Mouse (Mus musculus): ENCODE results near the gene Ednra. TPM values are rescaled to one million over a fixed set of nuclear protein-coding genes. Genes with fewer than 3 reads are reported as not detected.

Gene Ednra
- polyA plus RNA-seq, 1 experiment from 2014 or later = 0.53 TPM

DNA sequence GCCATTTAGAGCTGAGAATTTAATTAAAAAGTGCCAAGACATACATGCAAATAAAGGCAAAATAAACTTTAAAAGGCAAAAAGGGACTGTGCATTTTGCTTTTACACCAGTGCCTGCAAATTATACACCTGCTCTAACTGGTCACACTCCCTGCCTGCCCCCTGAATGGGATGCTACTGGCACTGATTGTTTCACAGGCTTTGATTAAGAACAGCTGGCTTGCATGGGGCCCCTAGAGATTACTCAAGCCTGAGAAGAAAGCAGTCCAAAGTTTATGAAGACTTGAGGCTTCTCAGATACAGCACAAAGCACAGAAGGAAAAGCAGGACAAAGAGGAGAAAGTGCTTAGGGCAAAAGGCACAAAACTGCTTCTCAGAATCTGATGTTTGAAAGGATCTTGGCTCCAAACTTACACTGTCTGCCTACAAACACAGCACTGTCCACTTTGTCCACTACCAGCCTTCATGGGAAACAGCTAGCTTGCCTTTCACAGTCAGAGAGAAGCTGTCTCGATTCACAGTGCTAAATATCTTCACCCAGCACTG, 73.5 kb downstream of the Ednra start:
- DNase-seq (ENCODE audit: low read depth, low spot score) (no peak), ATAC-seq (no peak)
- POLR2A ChIA-PET = no interaction called here
- in situ Hi-C loops (cut with MboI; ENCODE audit: low pct_unique_long_range_greater_than_20kb) = no loop called here
- CTCF ChIA-PET = interaction anchor here (1.2 kb wide), 2 partner anchors 16 to 24 kb away, joined by 3 to 5 read pairs; no protein-coding TSS in a partner anchor
- peaks cover 33% of the 10 kb centered on the region for H3K27me3 ChIP-seq
- no peak for TF ChIP-seq CTCF (IDR thresholded peaks at IDR 0.05)

DNA sequence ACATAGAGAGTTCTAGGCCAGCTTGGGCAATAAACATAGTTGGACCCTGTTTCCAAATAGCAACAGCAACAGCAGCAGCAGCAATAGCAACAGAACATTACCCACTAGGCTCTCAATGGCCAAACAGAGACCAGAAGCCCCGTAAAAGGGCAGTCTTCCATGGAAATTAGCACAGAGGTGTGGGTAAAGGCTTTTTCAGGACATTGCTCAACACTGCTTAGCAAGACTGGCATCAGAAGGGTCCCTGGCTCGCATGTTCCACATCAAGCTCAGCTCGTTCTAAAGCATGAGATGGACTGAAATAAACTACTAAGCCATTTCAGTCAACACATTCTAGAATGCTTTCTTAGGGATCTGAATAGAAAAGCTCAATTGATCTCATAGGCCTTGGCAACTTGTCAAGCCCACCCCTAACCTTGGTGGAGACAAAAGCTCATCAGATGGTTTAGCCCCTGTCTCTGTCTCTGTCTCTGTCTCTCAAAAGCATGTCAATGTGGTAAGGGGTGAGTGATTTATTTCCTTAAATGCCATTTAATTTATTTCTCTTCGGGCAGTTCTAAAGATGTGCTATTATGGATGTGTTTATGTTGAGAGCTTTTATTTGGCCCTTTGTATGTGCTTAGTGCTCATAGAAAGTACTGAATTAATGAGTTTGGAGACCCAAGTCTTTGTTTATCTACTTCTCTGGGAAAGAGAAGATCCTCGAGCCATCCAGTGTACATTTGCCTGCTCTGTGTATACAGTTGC, 84.0 kb downstream of the Ednra start:
- ChIA-PET POLR2A (no interaction called here), CTCF (interaction anchor here (0.9 to 1.2 kb wide), 3 partner anchors 10 to 368 kb away, joined by 3 read pairs; no protein-coding TSS in a partner anchor)
- ATAC-seq = no peak
- no peak for TF ChIP-seq CTCF (IDR thresholded peaks at IDR 0.05)
- in situ Hi-C loops (cut with MboI; ENCODE audit: low pct_unique_long_range_greater_than_20kb) = no loop called here
- H3K27me3 ChIP-seq = peaks cover 13% of the 10 kb centered on the region
- no peak for DNase-seq (ENCODE audit: low read depth, low spot score)

DNA sequence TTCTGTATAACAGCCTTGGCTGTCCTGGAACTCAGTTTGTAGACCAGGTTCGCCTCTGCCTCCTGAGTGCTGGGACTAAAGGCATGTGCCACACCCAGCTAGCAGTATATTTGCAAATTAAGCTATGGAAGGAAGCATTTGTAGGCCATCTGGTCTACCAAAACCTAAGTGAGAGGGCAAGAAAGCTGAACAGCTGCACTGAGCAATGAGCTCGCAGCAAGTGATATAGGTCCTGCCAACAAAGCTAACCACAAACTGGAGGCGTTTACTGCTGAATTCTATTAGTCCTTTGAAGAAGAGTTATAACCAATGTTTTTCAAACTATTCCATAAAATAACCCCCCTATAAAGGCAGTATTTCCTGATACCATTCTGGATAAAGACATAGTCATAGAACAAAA, 86.7 kb downstream of the Ednra start:
- ChIA-PET CTCF (interaction anchor here (1.4 kb wide), 1 partner anchor 25 kb away, joined by 4 read pairs; no protein-coding TSS in a partner anchor), POLR2A (no interaction called here)
- in situ Hi-C loops (cut with MboI; ENCODE audit: low pct_unique_long_range_greater_than_20kb) = loop anchor here (10.0 kb wide), 2 partner anchors 127 to 367 kb away; no protein-coding TSS in a partner anchor
- DNase-seq (ENCODE audit: low read depth, low spot score) (no peak), ATAC-seq (no peak)
- TF ChIP-seq CTCF (IDR thresholded peaks at IDR 0.05) = no peak
- peaks cover 27% of the 10 kb centered on the region for H3K27me3 ChIP-seq

DNA sequence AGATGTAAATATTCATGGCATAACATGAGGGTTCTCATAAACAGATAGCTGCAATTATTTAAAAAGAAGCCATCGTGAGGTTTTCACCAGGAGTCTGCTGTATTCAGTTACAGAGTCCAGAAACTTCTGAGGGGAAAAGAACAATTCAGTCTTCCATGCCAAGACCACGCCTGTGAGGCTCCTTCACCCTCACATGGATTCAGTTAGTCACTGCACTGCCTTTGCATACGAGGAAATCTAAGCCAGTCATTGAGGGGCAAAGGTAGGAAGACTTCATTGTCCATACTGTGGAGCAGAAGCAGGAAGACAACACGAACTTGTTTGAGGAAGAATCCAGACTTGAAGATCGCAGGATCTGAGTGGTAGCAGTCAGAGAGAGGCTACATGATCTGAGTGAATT, 90.2 kb downstream of the Ednra start:
- in situ Hi-C loops (cut with MboI; ENCODE audit: low pct_unique_long_range_greater_than_20kb) = loop anchor here (10.0 kb wide), 2 partner anchors 131 to 371 kb away; no protein-coding TSS in a partner anchor
- DNase-seq (ENCODE audit: low read depth, low spot score) (no peak), ATAC-seq (no peak)
- ChIA-PET CTCF (interaction anchor here (1.6 kb wide), 1 partner anchor 17 kb away, joined by 5 read pairs; no protein-coding TSS in a partner anchor), POLR2A (no interaction called here)
- TF ChIP-seq CTCF (IDR thresholded peaks at IDR 0.05) = no peak
- peaks cover 17% of the 10 kb centered on the region for H3K27me3 ChIP-seq

DNA sequence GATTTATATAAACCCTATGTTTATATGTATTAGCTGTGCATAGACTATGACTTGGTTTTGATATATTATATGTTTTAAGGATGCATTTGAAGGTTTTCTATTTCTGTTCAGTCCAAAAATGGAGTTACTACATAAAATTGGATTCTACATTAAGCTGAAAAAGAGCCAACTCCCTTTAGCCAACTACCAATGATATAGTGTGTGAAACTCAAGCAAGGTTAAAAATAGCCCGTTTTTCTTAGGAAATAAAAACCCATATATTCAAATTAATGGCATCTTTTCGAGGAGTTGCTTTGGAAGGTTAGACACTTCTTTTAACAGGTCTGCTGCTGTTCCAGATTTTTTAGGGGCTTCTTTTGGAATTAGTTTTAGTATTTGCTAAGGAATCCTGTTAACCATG, 91.1 kb downstream of the Ednra start:
- no peak for TF ChIP-seq CTCF (IDR thresholded peaks at IDR 0.05)
- in situ Hi-C loops (cut with MboI; ENCODE audit: low pct_unique_long_range_greater_than_20kb) = loop anchor here (10.0 kb wide), 2 partner anchors 132 to 372 kb away; no protein-coding TSS in a partner anchor
- ATAC-seq (no peak), DNase-seq (ENCODE audit: low read depth, low spot score) (no peak)
- ChIA-PET CTCF (interaction anchor here (2.7 kb wide), 1 partner anchor 371 kb away, joined by 15 read pairs; no protein-coding TSS in a partner anchor), POLR2A (no interaction called here)
- H3K27me3 ChIP-seq = peaks cover 17% of the 10 kb centered on the region

DNA sequence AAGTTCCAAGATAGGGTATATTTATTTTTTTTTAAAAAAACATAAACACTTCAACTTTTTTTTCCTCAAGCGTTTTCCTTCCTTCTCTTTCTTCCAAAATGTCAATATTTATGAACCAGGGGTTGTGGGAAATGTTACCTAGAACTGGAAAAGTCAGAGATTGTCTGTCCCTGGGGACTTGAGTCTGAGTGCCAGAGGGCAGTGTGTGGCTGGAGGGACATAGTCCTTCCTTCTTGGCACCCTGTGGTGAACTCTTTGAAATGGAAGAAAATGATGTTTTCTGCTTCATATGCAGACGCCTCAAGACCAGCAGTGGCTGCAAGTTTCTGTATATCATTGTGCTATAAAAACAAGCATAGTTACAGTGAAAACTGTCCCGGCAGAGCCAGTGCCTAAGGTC, 93.6 kb downstream of the Ednra start:
- ATAC-seq = no peak
- no peak for TF ChIP-seq CTCF (IDR thresholded peaks at IDR 0.05)
- DNase-seq (ENCODE audit: low read depth, low spot score) = no peak
- POLR2A ChIA-PET = no interaction called here
- in situ Hi-C loops (cut with MboI; ENCODE audit: low pct_unique_long_range_greater_than_20kb) = loop anchor here (10.0 kb wide), 2 partner anchors 134 to 374 kb away; no protein-coding TSS in a partner anchor
- CTCF ChIA-PET = interaction anchor here (1.0 to 1.5 kb wide), 2 partner anchors 10 to 374 kb away, joined by 3 read pairs; no protein-coding TSS in a partner anchor
- H3K27me3 ChIP-seq = peaks cover 17% of the 10 kb centered on the region

DNA sequence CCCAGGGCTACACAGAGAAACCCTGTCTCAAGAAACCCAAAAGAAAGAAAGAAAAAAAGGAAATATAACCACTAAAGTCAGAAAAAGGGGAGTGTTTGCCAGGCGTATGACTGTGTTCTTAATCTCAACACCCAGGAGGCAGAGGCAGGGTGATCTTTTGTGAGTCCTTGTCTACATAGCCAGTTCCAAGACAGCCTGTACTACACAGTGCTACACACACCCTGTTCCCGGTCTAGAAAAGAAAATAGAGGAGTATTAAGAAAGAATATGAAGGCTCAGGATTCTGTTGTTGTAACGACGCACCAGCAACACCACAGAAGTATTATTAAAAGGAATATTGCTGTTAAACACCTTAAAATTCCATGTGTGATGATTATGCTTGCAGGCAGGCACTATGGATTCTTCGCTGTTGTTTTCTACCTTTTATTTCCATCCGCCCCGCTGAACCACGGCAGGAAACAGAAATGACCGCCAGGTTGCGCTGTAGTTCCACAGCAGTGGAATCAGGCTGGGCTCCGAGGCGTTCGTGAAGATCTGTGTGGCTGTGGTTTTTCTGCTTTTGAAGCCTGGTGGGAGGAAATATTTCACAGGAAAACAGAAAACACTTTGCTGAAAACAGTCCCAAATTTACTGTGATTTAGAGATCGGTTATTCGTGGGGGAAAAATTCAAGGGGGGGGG, 94.3 kb downstream of the Ednra start:
- ChIA-PET POLR2A (no interaction called here), CTCF (interaction anchor here (1.0 to 1.5 kb wide), 2 partner anchors 11 to 375 kb away, joined by 3 read pairs; no protein-coding TSS in a partner anchor)
- DNase-seq (ENCODE audit: low read depth, low spot score) = no peak
- peak; percentile 95 for TF ChIP-seq CTCF (IDR thresholded peaks at IDR 0.05)
- H3K27me3 ChIP-seq = peaks cover 17% of the 10 kb centered on the region
- in situ Hi-C loops (cut with MboI; ENCODE audit: low pct_unique_long_range_greater_than_20kb) = loop anchor here (10.0 kb wide), 2 partner anchors 135 to 375 kb away; no protein-coding TSS in a partner anchor
- peak; percentile 71 for ATAC-seq

DNA sequence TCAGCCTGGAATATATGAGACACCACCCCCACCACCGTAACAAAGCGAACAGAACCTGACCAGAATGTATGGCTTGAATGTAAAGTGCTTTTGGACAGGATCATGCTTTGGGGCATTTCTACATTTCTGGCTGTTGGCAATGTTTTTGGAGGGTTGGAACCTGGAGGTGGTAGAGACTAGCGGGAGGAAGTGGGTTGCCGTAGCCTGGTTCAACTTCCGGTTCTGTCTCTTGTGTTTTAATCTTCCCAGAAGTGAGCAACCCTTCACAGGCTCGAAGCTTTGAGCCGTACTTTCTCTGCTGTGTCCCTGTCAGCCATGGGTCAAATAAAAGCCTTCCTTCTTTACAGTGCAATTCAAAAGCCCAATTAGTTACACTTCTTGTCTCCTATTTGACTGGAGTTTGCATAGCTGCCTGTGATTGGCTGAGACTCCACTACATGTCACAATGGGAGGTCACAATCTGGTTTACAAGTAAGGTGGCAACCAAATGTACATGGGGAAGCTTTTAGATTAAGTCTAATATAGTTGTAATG, 100.5 kb downstream of the Ednra start:
- in situ Hi-C loops (cut with MboI; ENCODE audit: low pct_unique_long_range_greater_than_20kb) = no loop called here
- DNase-seq (ENCODE audit: low read depth, low spot score) (no peak), ATAC-seq (no peak)
- CTCF ChIA-PET = no interaction called here
- POLR2A ChIA-PET = no interaction called here
- no peak for TF ChIP-seq CTCF (IDR thresholded peaks at IDR 0.05)
- no peaks in the 10 kb centered on the region for H3K27me3 ChIP-seq

DNA sequence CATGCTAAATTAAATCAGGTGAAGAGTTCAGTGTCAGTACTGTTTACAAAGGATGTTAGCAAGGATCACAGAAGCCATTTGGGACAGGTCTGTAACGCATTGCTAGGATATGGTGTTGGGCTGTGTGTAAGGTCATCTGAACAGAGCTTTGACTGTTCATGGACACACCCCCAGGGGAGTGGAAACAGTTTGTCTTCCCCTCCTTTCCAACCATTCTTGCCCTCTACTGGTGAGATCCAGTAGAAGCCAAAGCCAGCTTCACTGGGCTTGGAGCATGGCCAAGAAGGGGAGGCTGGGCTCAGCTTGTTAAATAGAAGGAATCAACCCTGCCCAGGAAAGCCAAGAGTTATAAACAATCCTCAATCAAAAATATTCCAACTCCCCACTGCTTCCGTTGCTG, 106.3 kb downstream of the Ednra start:
- in situ Hi-C loops (cut with MboI; ENCODE audit: low pct_unique_long_range_greater_than_20kb) = no loop called here
- H3K27me3 ChIP-seq = peaks cover 7% of the 10 kb centered on the region
- ATAC-seq = peak; percentile 55
- TF ChIP-seq CTCF (IDR thresholded peaks at IDR 0.05) = peak; percentile 63
- no peak for DNase-seq (ENCODE audit: low read depth, low spot score)
- ChIA-PET CTCF (interaction anchor here (1.1 kb wide), 1 partner anchor 413 kb away, joined by 3 read pairs; no protein-coding TSS in a partner anchor), POLR2A (no interaction called here)

Other genes with a start within 250 kb of the Ednra start
- gene Arhgap10, start 206.5 kb downstream of the Ednra start, polyA plus RNA-seq (2021) = 45.5 TPM
- gene Prmt9, start 175.1 kb downstream of the Ednra start, polyA plus RNA-seq (2021) = 20.4 TPM
- gene Tmem184c, start 113.8 kb downstream of the Ednra start, polyA plus RNA-seq (2021) = 59.4 TPM

All from Patski (cell line).